Mouse (Mus musculus): Measurements from ENCODE around the gene Cd8b1. TPM values are rescaled to one million over a fixed set of nuclear protein-coding genes. Genes with fewer than 3 reads are reported as not detected.

The Cd8b1 gene
- under 1 TPM in 1 of 2 experiments, not detected in 1; 0.31 TPM for total RNA-seq (2021)
- polyA plus RNA-seq (2012; rRNA removed): 0.51 and 1.2 TPM in 2 replicates
- long read RNA-seq: 0 reads

- H3K4me1 ChIP-seq (ENCODE audit: control insufficient read depth, insufficient read depth, low read length): no peaks in the 10 kb centered on the region
- 76% methylated on average over 7 of the region's 7 CpGs for WGBS
Observed at GRCm38 (mm10) chr6:71322491-71322921, at the start of gene Cd8b1. TSS of gene Cd8b1 (plus strand) at chr6:71322788.

GRCm38 (mm10) chr6:71273715-71274114 is 48.9 kb upstream of the Cd8b1 start:
- Histone ChIP-seq H3K36me3 (ENCODE audit: control insufficient read depth, insufficient read depth, low read length) (peaks cover 13% of the 10 kb centered on the region), H3K27ac (no peak overlapping the region), H3K9ac (ENCODE audit: low read depth, low read length) (no peak overlapping the region), H3K4me1 (ENCODE audit: control insufficient read depth, insufficient read depth, low read length) (peaks cover 4% of the 10 kb centered on the region), H3K79me2 (replicated peaks; ENCODE audit: control insufficient read depth, insufficient read depth, low read length) (0 out of 2 replicates have a peak, but pooled peaks cover 2% of the 10 kb centered on the region), H3K4me3 (no peak overlapping the region), H3K27me3 (ENCODE audit: control insufficient read depth, insufficient read depth, low read length) (no peaks in the 10 kb centered on the region)
- DNase-seq: no peak
- 73% methylated on average over 1 of the region's 1 CpGs for WGBS
- intact Hi-C loops (cut with DNase I): loop anchor here (2.0 to 10.0 kb wide), 4 partner anchors 109 to 269 kb away; partner anchors contain the start of gene Chmp3
- no peak for TF ChIP-seq EP300 (IDR thresholded peaks at IDR 0.05; ENCODE audit: insufficient read depth, low read depth, low read length)
- TF ChIP-seq CTCF (IDR thresholded peaks at IDR 0.05): no peak
- no peak for TF ChIP-seq POLR2A (IDR thresholded peaks at IDR 0.05; ENCODE audit: insufficient read depth, low read depth, low read length)

More at GRCm38 (mm10) chr6:71322491-71322921, at the start of gene Cd8b1:
- no peak for DNase-seq
- TF ChIP-seq CTCF (IDR thresholded peaks at IDR 0.05): no peak
- no peak for TF ChIP-seq EP300 (IDR thresholded peaks at IDR 0.05; ENCODE audit: insufficient read depth, low read depth, low read length)
- no peak for TF ChIP-seq POLR2A (IDR thresholded peaks at IDR 0.05; ENCODE audit: insufficient read depth, low read depth, low read length)
- no peaks in the 10 kb centered on the region for H3K36me3 ChIP-seq (ENCODE audit: control insufficient read depth, insufficient read depth, low read length)
- H3K27me3 ChIP-seq (ENCODE audit: control insufficient read depth, insufficient read depth, low read length): no peaks in the 10 kb centered on the region
- H3K4me3 ChIP-seq: no peak within 1 kb of the TSS
- no peak within 1 kb of the TSS for H3K9ac ChIP-seq (ENCODE audit: low read depth, low read length)
- H3K79me2 ChIP-seq (replicated peaks; ENCODE audit: control insufficient read depth, insufficient read depth, low read length): no peaks in the 10 kb centered on the region
- H3K27ac ChIP-seq: no peak within 1 kb of the TSS
- intact Hi-C loops (cut with DNase I): no loop called here

GRCm38 (mm10) chr6:71274621-71275020 is 48.0 kb upstream of the Cd8b1 start:
- Histone ChIP-seq H3K27me3 (ENCODE audit: control insufficient read depth, insufficient read depth, low read length) (no peaks in the 10 kb centered on the region), H3K9ac (ENCODE audit: low read depth, low read length) (no peak overlapping the region), H3K27ac (no peak overlapping the region), H3K36me3 (ENCODE audit: control insufficient read depth, insufficient read depth, low read length) (peaks cover 13% of the 10 kb centered on the region), H3K4me3 (no peak overlapping the region), H3K79me2 (replicated peaks; ENCODE audit: control insufficient read depth, insufficient read depth, low read length) (0 out of 2 replicates have a peak, but pooled peaks cover 2% of the 10 kb centered on the region), H3K4me1 (ENCODE audit: control insufficient read depth, insufficient read depth, low read length) (peaks cover 4% of the 10 kb centered on the region)
- WGBS: 97% methylated on average over 1 of the region's 1 CpGs
- DNase-seq: no peak
- intact Hi-C loops (cut with DNase I): loop anchor here (5.0 to 10.0 kb wide), 2 partner anchors 110 to 223 kb away; no protein-coding TSS in a partner anchor
- TF ChIP-seq CTCF (IDR thresholded peaks at IDR 0.05) (no peak), EP300 (IDR thresholded peaks at IDR 0.05; ENCODE audit: insufficient read depth, low read depth, low read length) (no peak), POLR2A (IDR thresholded peaks at IDR 0.05; ENCODE audit: insufficient read depth, low read depth, low read length) (no peak)

DNA sequence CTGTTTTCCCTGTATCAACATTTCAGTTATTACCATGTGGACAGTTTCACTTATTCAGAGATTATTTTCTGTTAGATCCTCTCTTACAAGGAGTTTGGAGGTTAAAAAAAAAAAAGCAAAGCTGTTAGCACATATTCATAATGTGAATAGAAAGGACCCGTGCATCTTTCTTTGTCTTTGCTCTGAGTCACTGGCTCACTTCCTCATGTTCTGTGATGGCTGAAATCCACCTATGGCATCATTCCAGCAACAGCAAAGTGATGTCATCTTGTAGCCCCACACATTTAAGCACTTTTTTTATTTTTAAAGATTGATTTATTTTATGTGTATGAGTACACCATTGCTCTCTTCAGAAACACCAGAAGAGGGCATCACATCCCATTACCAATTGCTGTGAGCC is 43.2 kb upstream of the Cd8b1 start:
- Histone ChIP-seq H3K4me3 (no peak overlapping the region), H3K4me1 (ENCODE audit: control insufficient read depth, insufficient read depth, low read length) (no peaks in the 10 kb centered on the region), H3K27ac (no peak overlapping the region), H3K9ac (ENCODE audit: low read depth, low read length) (no peak overlapping the region), H3K27me3 (ENCODE audit: control insufficient read depth, insufficient read depth, low read length) (no peaks in the 10 kb centered on the region), H3K79me2 (replicated peaks; ENCODE audit: control insufficient read depth, insufficient read depth, low read length) (0 out of 2 replicates have a peak, but pooled peaks cover under 1% of the 10 kb centered on the region), H3K36me3 (ENCODE audit: control insufficient read depth, insufficient read depth, low read length) (peaks cover 6% of the 10 kb centered on the region)
- WGBS: 22% methylated on average over 1 of the region's 1 CpGs
- intact Hi-C loops (cut with DNase I): loop anchor here (10.0 kb wide), 1 partner anchor 115 kb away; no protein-coding TSS in a partner anchor
- DNase-seq: no peak
- TF ChIP-seq CTCF (IDR thresholded peaks at IDR 0.05): peak; percentile 20; the same call in 1 of the 2 replicates
- no peak for TF ChIP-seq POLR2A (IDR thresholded peaks at IDR 0.05; ENCODE audit: insufficient read depth, low read depth, low read length)

DNA sequence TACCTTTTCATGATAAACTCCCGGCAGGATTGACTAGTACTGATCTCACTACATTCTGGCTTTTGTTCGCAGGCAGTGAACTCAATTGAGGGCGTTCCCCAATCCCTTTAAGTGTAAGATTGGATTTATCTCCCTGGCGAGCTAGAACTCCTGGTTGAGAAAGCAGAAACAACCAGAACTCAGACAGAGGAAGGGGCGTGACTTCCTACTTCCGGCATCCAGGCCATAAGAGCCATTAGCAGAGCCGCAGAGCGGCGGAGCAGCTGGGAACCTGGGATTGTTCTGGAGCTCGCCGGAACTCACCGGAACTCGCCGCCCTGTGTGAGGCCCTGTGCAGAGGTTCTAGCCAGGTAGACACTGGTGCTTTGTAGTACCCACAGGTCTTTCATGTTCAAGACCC is 29.1 kb upstream of the Cd8b1 start:
- TF ChIP-seq CTCF (IDR thresholded peaks at IDR 0.05) (no peak), EP300 (IDR thresholded peaks at IDR 0.05; ENCODE audit: insufficient read depth, low read depth, low read length) (no peak), POLR2A (IDR thresholded peaks at IDR 0.05; ENCODE audit: insufficient read depth, low read depth, low read length) (no peak)
- no peaks in the 10 kb centered on the region for H3K4me1 ChIP-seq (ENCODE audit: control insufficient read depth, insufficient read depth, low read length)
- H3K27ac ChIP-seq: peak overlapping the region; percentile 43; the same call in 1 of the 2 replicates
- H3K27me3 ChIP-seq (ENCODE audit: control insufficient read depth, insufficient read depth, low read length): no peaks in the 10 kb centered on the region
- no peak overlapping the region for H3K4me3 ChIP-seq
- no peaks in the 10 kb centered on the region for H3K79me2 ChIP-seq (replicated peaks; ENCODE audit: control insufficient read depth, insufficient read depth, low read length)
- no peaks in the 10 kb centered on the region for H3K36me3 ChIP-seq (ENCODE audit: control insufficient read depth, insufficient read depth, low read length)
- intact Hi-C loops (cut with DNase I): loop anchor here (5.0 kb wide), 2 partner anchors 104 to 126 kb away; no protein-coding TSS in a partner anchor
- H3K9ac ChIP-seq (ENCODE audit: low read depth, low read length): no peak overlapping the region
- 57% methylated on average over 14 of the region's 14 CpGs for WGBS
- DNase-seq: peak; percentile 40 to 50

DNA sequence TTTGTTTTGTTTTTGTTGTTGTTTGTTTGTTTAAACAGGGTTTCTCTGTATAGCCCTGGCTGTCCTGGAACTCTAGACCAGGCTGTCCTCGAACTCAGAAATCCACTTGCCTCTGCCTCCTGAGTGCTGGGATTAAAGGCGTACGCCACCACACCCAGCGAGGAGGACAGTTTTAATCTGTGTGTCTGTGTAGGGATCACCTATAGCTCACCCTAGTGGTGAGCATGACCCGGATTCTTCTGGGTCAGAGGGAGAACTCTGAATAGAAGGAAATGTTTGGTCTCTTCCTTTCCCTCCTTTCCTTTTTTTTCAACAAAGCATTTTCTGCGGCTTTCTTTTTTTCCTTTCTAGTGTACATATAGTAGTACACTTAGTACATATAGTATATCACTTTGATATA is 27.3 kb upstream of the Cd8b1 start:
- intact Hi-C loops (cut with DNase I): no loop called here
- no peaks in the 10 kb centered on the region for H3K36me3 ChIP-seq (ENCODE audit: control insufficient read depth, insufficient read depth, low read length)
- WGBS: 68% methylated on average over 6 of the region's 6 CpGs
- TF ChIP-seq CTCF (IDR thresholded peaks at IDR 0.05): peak; percentile 41
- no peak for TF ChIP-seq POLR2A (IDR thresholded peaks at IDR 0.05; ENCODE audit: insufficient read depth, low read depth, low read length)
- no peaks in the 10 kb centered on the region for H3K27me3 ChIP-seq (ENCODE audit: control insufficient read depth, insufficient read depth, low read length)
- no peak overlapping the region for H3K27ac ChIP-seq
- no peak overlapping the region for H3K4me3 ChIP-seq
- no peak for DNase-seq
- H3K79me2 ChIP-seq (replicated peaks; ENCODE audit: control insufficient read depth, insufficient read depth, low read length): no peaks in the 10 kb centered on the region
- H3K9ac ChIP-seq (ENCODE audit: low read depth, low read length): no peak overlapping the region
- H3K4me1 ChIP-seq (ENCODE audit: control insufficient read depth, insufficient read depth, low read length): no peaks in the 10 kb centered on the region

Data from heart, adult 2 months (tissue).